Mouse (Mus musculus): ENCODE data around the gene Exosc1. TPM values are rescaled to one million over a fixed set of nuclear protein-coding genes. Genes with fewer than 3 reads are reported as not detected.

The Exosc1 gene
- polyA plus RNA-seq (2015; fragmentation: Nextera tagmentation; extraction: Ambion mirVana): 83.2 and 86.5 TPM in 2 replicates

DNA sequence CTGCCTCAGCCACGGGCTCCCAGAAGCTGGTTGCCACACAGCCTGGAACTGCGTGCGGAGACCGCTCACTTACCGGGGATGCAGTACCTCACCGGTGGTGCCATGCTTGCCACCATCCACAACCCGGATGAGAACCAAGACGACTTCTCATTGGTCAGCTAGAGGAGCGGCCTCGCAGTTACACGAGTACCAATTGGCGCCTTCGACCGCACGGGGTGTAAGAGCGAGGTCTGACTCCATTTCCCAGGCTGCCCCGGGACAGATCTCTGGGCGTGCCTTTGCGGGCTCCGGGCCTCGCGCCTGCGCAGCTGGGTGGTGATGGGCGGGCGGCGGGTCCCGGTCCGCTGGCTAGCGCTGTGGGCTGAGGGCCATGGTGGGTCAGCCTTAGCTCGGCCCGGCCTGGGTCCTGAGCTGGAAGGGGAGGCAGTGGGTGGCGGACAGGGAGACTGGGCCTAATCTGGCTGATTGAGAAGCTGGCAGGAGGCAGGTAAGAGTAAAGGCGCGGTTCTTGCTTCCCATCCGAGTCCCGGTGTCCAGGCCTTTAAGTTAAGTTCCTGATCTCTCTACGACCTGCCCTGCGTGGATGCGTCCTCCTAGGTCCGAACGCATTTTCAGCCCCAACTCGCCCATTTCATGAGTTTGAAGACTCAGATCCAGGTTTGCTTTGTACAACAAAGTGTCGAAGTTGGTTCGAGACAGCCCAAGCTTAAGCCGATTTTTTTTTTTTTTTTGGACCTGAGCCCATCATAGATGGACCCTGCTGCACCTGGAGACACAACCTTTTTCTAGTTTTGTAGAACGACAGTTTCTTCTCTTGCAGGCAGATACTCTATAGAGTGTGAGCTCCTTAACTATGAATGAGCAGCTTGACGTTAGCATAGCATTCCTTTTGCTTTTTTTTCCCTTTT, at the start of gene Exosc1, which contains the start of gene Zdhhc16:
Gene Exosc1, minus strand, starts transcription at position 245 of the 908 bp plus-strand sequence.
Gene Zdhhc16, plus strand, starts transcription at position 302 of the 908 bp plus-strand sequence.
- Histone ChIP-seq H3K9me3 (replicated peaks) (no peaks in the 10 kb centered on the region), H3K27me3 (no peaks in the 10 kb centered on the region), H3K27ac (no peak within 1 kb of the TSS; the same call in 1 of the 2 replicates), H3K9ac (peak within 1 kb of the TSS; percentile 84), H3K4me3 (peak within 1 kb of the TSS; percentile 95), H3K4me1 (peaks cover 23% of the 10 kb centered on the region), H3K4me2 (peak within 1 kb of the TSS; percentile 95), H3K36me3 (ENCODE audit: poor library complexity, severe bottlenecking) (peaks cover 39% of the 10 kb centered on the region)
- peak; percentile 100 for ATAC-seq
- WGBS: under 1% methylated on average over 47 of the region's 47 CpGs

- H3K4me2 ChIP-seq: peak overlapping the region; percentile 100
- H3K27ac ChIP-seq: no peak overlapping the region
- no peaks in the 10 kb centered on the region for H3K9me3 ChIP-seq (replicated peaks)
- peak overlapping the region; percentile 75; the same call in 1 of the 2 replicates for H3K9ac ChIP-seq
- H3K4me1 ChIP-seq: peaks cover 25% of the 10 kb centered on the region
- WGBS: under 1% methylated on average over 4 of the region's 4 CpGs
- no peak for ATAC-seq
- H3K27me3 ChIP-seq: peaks cover 16% of the 10 kb centered on the region
- peak overlapping the region; percentile 80 for H3K4me3 ChIP-seq
- H3K36me3 ChIP-seq (ENCODE audit: poor library complexity, severe bottlenecking): no peaks in the 10 kb centered on the region
Measured at GRCm38 (mm10) chr19:41982791-41983150, 49.5 kb upstream of the Exosc1 start.

- peaks cover 25% of the 10 kb centered on the region for H3K4me1 ChIP-seq
- H3K36me3 ChIP-seq (ENCODE audit: poor library complexity, severe bottlenecking): no peaks in the 10 kb centered on the region
- no peaks in the 10 kb centered on the region for H3K9me3 ChIP-seq (replicated peaks)
- H3K4me2 ChIP-seq: peak overlapping the region; percentile 100
- peak overlapping the region; percentile 75 for H3K9ac ChIP-seq
- under 1% methylated on average over 74 of the region's 74 CpGs for WGBS
- H3K27ac ChIP-seq: peak overlapping the region; percentile 66; the same call in 1 of the 2 replicates
- H3K27me3 ChIP-seq: peaks cover 16% of the 10 kb centered on the region
- ATAC-seq: no peak
- peak overlapping the region; percentile 80 for H3K4me3 ChIP-seq
Measured at GRCm38 (mm10) chr19:41981931-41982790, 48.9 kb upstream of the Exosc1 start.

DNA sequence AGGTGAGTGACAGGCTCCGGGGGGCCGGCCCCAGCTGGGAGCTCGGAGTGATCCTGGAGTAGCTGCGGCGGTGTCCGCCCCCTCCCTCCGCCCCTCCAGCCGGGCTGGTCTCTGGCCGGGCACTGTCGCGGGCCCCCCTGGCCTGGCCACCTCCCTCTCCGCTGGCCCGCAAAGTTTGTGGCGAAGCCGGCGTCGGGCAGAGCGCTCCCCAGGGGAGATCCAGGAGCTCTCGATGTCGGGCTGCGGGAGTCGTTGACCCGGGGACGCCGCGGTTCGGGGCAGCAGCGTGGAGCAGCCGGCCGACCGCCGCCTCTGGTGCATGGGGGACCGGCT, 48.3 kb upstream of the Exosc1 start, which contains the start of gene Ubtd1:
Gene Ubtd1, plus strand, starts transcription at position 169 of the 333 bp plus-strand sequence.
- H3K9me3 ChIP-seq (replicated peaks): no peaks in the 10 kb centered on the region
- H3K27ac ChIP-seq: peak within 1 kb of the TSS; percentile 66
- no peaks in the 10 kb centered on the region for H3K36me3 ChIP-seq (ENCODE audit: poor library complexity, severe bottlenecking)
- H3K4me2 ChIP-seq: peak within 1 kb of the TSS; percentile 100
- 0% methylated on average over 24 of the region's 33 CpGs for whole genome bisulfite sequencing
- peak within 1 kb of the TSS; percentile 80 for H3K4me3 ChIP-seq
- ATAC-seq: no peak
- peaks cover 16% of the 10 kb centered on the region for H3K27me3 ChIP-seq
- H3K4me1 ChIP-seq: peaks cover 25% of the 10 kb centered on the region
- peak within 1 kb of the TSS; percentile 81 for H3K9ac ChIP-seq

DNA sequence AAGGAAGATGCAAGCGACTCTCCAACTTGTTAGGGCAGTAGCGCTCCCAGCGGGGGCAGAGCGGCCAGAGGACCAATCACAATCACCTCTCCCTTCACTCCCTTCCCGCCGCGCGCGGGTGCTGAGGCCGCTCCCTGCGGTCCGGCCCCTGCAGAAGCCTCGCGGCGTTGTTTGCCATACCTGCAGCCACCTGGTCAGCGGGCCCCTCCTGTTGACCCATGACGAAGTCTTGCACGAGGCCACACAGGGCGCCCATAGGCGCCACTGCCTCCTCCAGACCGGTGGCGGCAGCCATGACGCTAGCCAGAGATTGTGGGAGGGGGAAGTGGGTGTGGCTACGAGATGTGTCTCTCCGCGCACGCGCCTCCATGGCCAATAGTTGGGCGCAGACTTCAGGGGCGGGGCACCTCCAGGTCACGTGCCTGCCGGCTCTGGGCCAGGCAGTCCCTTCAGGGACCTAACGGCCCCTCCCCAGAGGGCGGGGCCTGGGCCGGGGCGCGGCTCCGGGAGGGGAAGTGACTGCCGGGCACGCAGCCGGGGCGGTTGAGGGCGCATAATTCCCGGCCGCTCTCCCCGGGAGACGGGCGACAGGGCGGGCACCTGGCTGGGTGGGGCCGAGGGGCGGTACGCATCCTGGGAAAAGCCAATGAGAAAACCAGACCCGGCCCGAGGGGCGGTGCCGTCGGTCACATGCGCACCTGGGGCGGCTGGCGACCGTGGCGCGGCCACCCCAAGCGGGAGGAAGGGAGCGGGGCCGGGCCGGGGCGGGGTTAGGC, 47.8 kb upstream of the Exosc1 start, which contains the start of gene Mms19:
Gene Mms19, minus strand, starts transcription at position 339 of the 776 bp plus-strand sequence.
- Histone ChIP-seq H3K9me3 (replicated peaks) (no peaks in the 10 kb centered on the region), H3K9ac (peak within 1 kb of the TSS; percentile 81), H3K4me3 (peak within 1 kb of the TSS; percentile 80), H3K4me1 (peaks cover 25% of the 10 kb centered on the region), H3K27me3 (peaks cover 16% of the 10 kb centered on the region), H3K27ac (peak within 1 kb of the TSS; percentile 66), H3K4me2 (peak within 1 kb of the TSS; percentile 100), H3K36me3 (ENCODE audit: poor library complexity, severe bottlenecking) (no peaks in the 10 kb centered on the region)
- ATAC-seq: peak; percentile 96
- under 1% methylated on average over 53 of the region's 68 CpGs for WGBS

GRCm38 (mm10) chr19:41980422-41980818, 47.2 kb upstream of the Exosc1 start:
- peaks cover 16% of the 10 kb centered on the region for H3K27me3 ChIP-seq
- peak overlapping the region; percentile 81 for H3K9ac ChIP-seq
- H3K4me1 ChIP-seq: peaks cover 25% of the 10 kb centered on the region
- H3K4me3 ChIP-seq: peak overlapping the region; percentile 80
- H3K27ac ChIP-seq: peak overlapping the region; percentile 66
- peak; percentile 12 for ATAC-seq
- under 1% methylated on average over 16 of the region's 16 CpGs for WGBS
- no peaks in the 10 kb centered on the region for H3K36me3 ChIP-seq (ENCODE audit: poor library complexity, severe bottlenecking)
- no peaks in the 10 kb centered on the region for H3K9me3 ChIP-seq (replicated peaks)
- peak overlapping the region; percentile 100 for H3K4me2 ChIP-seq

GRCm38 (mm10) chr19:41973891-41974794, 40.9 kb upstream of the Exosc1 start:
- no peak for ATAC-seq
- Histone ChIP-seq H3K4me3 (no peak overlapping the region), H3K36me3 (ENCODE audit: poor library complexity, severe bottlenecking) (peaks cover 6% of the 10 kb centered on the region; the same call in 1 of the 2 replicates), H3K4me1 (peaks cover 15% of the 10 kb centered on the region), H3K27me3 (no peaks in the 10 kb centered on the region), H3K27ac (no peak overlapping the region), H3K9ac (peak overlapping the region; percentile 10; the same call in 1 of the 2 replicates), H3K4me2 (no peak overlapping the region), H3K9me3 (replicated peaks) (no peaks in the 10 kb centered on the region)
- 58% methylated on average over 13 of the region's 13 CpGs for WGBS

DNA sequence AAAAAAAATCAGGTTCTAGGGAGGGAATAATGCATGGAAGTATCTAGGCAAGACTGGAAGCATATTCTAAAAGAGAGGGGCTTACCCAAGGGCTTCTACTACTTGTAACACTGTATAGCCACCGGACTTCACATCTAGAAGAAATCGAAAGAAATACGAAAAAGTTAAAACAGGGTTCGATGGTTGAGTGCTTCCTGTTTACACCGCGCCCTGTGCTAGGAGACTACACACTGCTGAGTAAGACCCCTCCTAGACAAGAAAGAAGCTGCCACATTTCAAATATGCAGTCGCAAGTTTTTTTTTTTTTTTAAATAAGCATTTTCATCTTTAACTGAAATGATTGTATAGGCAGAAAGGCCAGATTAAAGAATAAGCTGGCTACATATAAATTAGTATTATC, 36.4 kb upstream of the Exosc1 start:
- ATAC-seq: no peak
- H3K9ac ChIP-seq: no peak overlapping the region
- no peaks in the 10 kb centered on the region for H3K27me3 ChIP-seq
- no peak overlapping the region for H3K4me2 ChIP-seq
- no peak overlapping the region for H3K27ac ChIP-seq
- WGBS: 96% methylated on average over 7 of the region's 7 CpGs
- no peak overlapping the region for H3K4me3 ChIP-seq
- H3K9me3 ChIP-seq (replicated peaks): no peaks in the 10 kb centered on the region
- peaks cover 48% of the 10 kb centered on the region for H3K36me3 ChIP-seq (ENCODE audit: poor library complexity, severe bottlenecking)
- peaks cover 10% of the 10 kb centered on the region for H3K4me1 ChIP-seq

GRCm38 (mm10) chr19:41953574-41953973, 20.4 kb upstream of the Exosc1 start:
- no peaks in the 10 kb centered on the region for H3K27me3 ChIP-seq
- H3K9ac ChIP-seq: no peak overlapping the region
- no peak overlapping the region for H3K4me3 ChIP-seq
- no peak overlapping the region for H3K27ac ChIP-seq
- no peak for ATAC-seq
- 92% methylated on average over 3 of the region's 3 CpGs for WGBS
- no peak overlapping the region for H3K4me2 ChIP-seq
- H3K9me3 ChIP-seq (replicated peaks): no peaks in the 10 kb centered on the region
- H3K4me1 ChIP-seq: no peaks in the 10 kb centered on the region
- peaks cover 97% of the 10 kb centered on the region for H3K36me3 ChIP-seq (ENCODE audit: poor library complexity, severe bottlenecking)

- H3K27ac ChIP-seq: no peak overlapping the region
- no peaks in the 10 kb centered on the region for H3K9me3 ChIP-seq (replicated peaks)
- no peaks in the 10 kb centered on the region for H3K4me1 ChIP-seq
- no peaks in the 10 kb centered on the region for H3K27me3 ChIP-seq
- H3K4me3 ChIP-seq: no peak overlapping the region
- H3K4me2 ChIP-seq: no peak overlapping the region
- H3K36me3 ChIP-seq (ENCODE audit: poor library complexity, severe bottlenecking): peaks cover 98% of the 10 kb centered on the region
- WGBS: 84% methylated on average over 4 of the region's 4 CpGs
- no peak for ATAC-seq
- no peak overlapping the region for H3K9ac ChIP-seq
Measured at GRCm38 (mm10) chr19:41952287-41952686, 19.1 kb upstream of the Exosc1 start.

All from forebrain, embryonic 13.5 days (tissue).